ENCODE assay signal across 17 mouse cellular contexts in genomic region chr6:90540520-90540919, GRCm38 (mm10). TPM values are rescaled to one million over a fixed set of nuclear protein-coding genes. Genes with fewer than 3 reads are reported as not detected.
DNase-seq lines count a peak whose midpoint lies in the region; ATAC-seq and TF ChIP-seq lines count a peak whose summit lies in the region.
"Had no signal": no experiment of that assay in that cellular context is flagged by ENCODE, and none has a peak within 500 bp of the region (broad histone marks: within the 10 kb centered on the region; RNA-seq: fewer than 3 reads in every experiment).

No protein-coding gene starts in this region.

- H3K36me3 ChIP-seq in liver, postnatal 0 days (replicated peaks; ENCODE audit: insufficient read depth, low read length): no peaks in the 10 kb centered on the region
- no peaks in the 10 kb centered on the region for H3K36me3 ChIP-seq in liver, embryonic 12.5 days
- H3K36me3 ChIP-seq in hindbrain, embryonic 11.5 days (ENCODE audit: control insufficient read depth, insufficient read depth, low read length): no peaks in the 10 kb centered on the region
- H3K36me3 ChIP-seq in midbrain, embryonic 11.5 days (ENCODE audit: control insufficient read depth, insufficient read depth, low read length): no peaks in the 10 kb centered on the region
- no peaks in the 10 kb centered on the region for H3K36me3 ChIP-seq in neural tube, embryonic 14.5 days (ENCODE audit: control insufficient read depth, insufficient read depth, low read length)
- H3K36me3 ChIP-seq: liver, embryonic 15.5 days had no signal

- no peak for TF ChIP-seq CTCF in liver, postnatal 0 days (IDR thresholded peaks at IDR 0.05; ENCODE audit: low read depth)

- H3K4me2 ChIP-seq in liver, postnatal 0 days (ENCODE audit: low read depth, low read length): no peak overlapping the region
- H3K4me2 ChIP-seq in liver, embryonic 12.5 days: no peak overlapping the region
- no peak overlapping the region for H3K4me2 ChIP-seq in hindbrain, embryonic 11.5 days (replicated peaks; ENCODE audit: low read depth, low read length)
- no peak overlapping the region for H3K4me2 ChIP-seq in midbrain, embryonic 11.5 days
- H3K4me2 ChIP-seq in neural tube, embryonic 14.5 days (ENCODE audit: low read depth, low read length): no peak overlapping the region
- H3K4me2 ChIP-seq: liver, embryonic 15.5 days had no signal

- H3K9me3 ChIP-seq in liver, postnatal 0 days (ENCODE audit: low read length): no peaks in the 10 kb centered on the region
- H3K9me3 ChIP-seq in liver, embryonic 12.5 days (replicated peaks): no peaks in the 10 kb centered on the region
- H3K9me3 ChIP-seq in hindbrain, embryonic 11.5 days (ENCODE audit: control insufficient read depth, low read length): no peaks in the 10 kb centered on the region
- H3K9me3 ChIP-seq in midbrain, embryonic 11.5 days (ENCODE audit: control insufficient read depth, low read length): no peaks in the 10 kb centered on the region
- H3K9me3 ChIP-seq in neural tube, embryonic 14.5 days (ENCODE audit: control insufficient read depth, low read length): no peaks in the 10 kb centered on the region
- H3K9me3 ChIP-seq: liver, embryonic 15.5 days had no signal

- no peak overlapping the region; the same call in 1 of the 2 replicates for H3K9ac ChIP-seq in liver, postnatal 0 days (replicated peaks)
- no peak overlapping the region for H3K9ac ChIP-seq in liver, embryonic 12.5 days
- no peak overlapping the region for H3K9ac ChIP-seq in hindbrain, embryonic 11.5 days (ENCODE audit: low read depth, low read length)
- peak overlapping the region; percentile 14; the same call in 1 of the 2 replicates for H3K9ac ChIP-seq in midbrain, embryonic 11.5 days (ENCODE audit: low read length)
- H3K9ac ChIP-seq in neural tube, embryonic 14.5 days (replicated peaks; ENCODE audit: low read depth, low read length): no peak overlapping the region
- H3K9ac ChIP-seq: liver, embryonic 15.5 days had no signal

- H3K4me1 ChIP-seq in liver, postnatal 0 days (ENCODE audit: insufficient read depth): no peaks in the 10 kb centered on the region
- H3K4me1 ChIP-seq in liver, embryonic 12.5 days: no peaks in the 10 kb centered on the region
- H3K4me1 ChIP-seq in hindbrain, embryonic 11.5 days (replicated peaks; ENCODE audit: control insufficient read depth, insufficient read depth, low read length): no peaks in the 10 kb centered on the region
- peaks cover 16% of the 10 kb centered on the region for H3K4me1 ChIP-seq in midbrain, embryonic 11.5 days (ENCODE audit: control insufficient read depth, insufficient read depth, low read length)
- H3K4me1 ChIP-seq in neural tube, embryonic 14.5 days (ENCODE audit: control insufficient read depth, insufficient read depth, low read length): no peaks in the 10 kb centered on the region
- H3K4me1 ChIP-seq: liver, embryonic 15.5 days had no signal

- DNase-seq in liver, postnatal 0 days: peak; percentile 40
- DNase-seq in hindbrain, embryonic 11.5 days (ENCODE audit: low spot score): no peak
- no peak for DNase-seq in midbrain, embryonic 11.5 days (ENCODE audit: low spot score, missing footprints)
- DNase-seq in adipocyte (ENCODE audit: low spot score): no peak
- DNase-seq in urinary bladder, postnatal 25 days (ENCODE audit: low spot score): no peak
- DNase-seq: adrenal gland, postnatal 14 days; cerebellum, adult 9-10 months; kidney, postnatal 25 days; layer of hippocampus, postnatal 36 days; left cerebral cortex, postnatal 4 days; right cerebral cortex, adult 18-20 months; thymus, postnatal 25 days had no signal

- no peak overlapping the region for H3K4me3 ChIP-seq in liver, postnatal 0 days (ENCODE audit: low read depth, low read length)
- no peak overlapping the region for H3K4me3 ChIP-seq in liver, embryonic 12.5 days
- no peak overlapping the region for H3K4me3 ChIP-seq in hindbrain, embryonic 11.5 days (ENCODE audit: low read depth, low read length)
- no peak overlapping the region for H3K4me3 ChIP-seq in midbrain, embryonic 11.5 days (ENCODE audit: low read depth, low read length)
- no peak overlapping the region for H3K4me3 ChIP-seq in neural tube, embryonic 14.5 days (ENCODE audit: low read depth, low read length)
- H3K4me3 ChIP-seq: liver, embryonic 15.5 days had no signal

- WGBS in liver, postnatal 0 days (ENCODE audit: insufficient replicate concordance): 50% methylated on average over 1 of the region's 1 CpGs
- WGBS in liver, embryonic 12.5 days (ENCODE audit: insufficient replicate concordance): 60% methylated on average over 1 of the region's 1 CpGs
- 90% methylated on average over 1 of the region's 1 CpGs for WGBS in hindbrain, embryonic 11.5 days
- WGBS in midbrain, embryonic 11.5 days: 83% methylated on average over 1 of the region's 1 CpGs
- WGBS in neural tube, embryonic 14.5 days: 100% methylated on average over 1 of the region's 1 CpGs

- peak overlapping the region; percentile 24; the same call in 1 of the 2 replicates for H3K27ac ChIP-seq in liver, postnatal 0 days (ENCODE audit: low read depth)
- H3K27ac ChIP-seq in liver, embryonic 12.5 days: no peak overlapping the region
- peak overlapping the region; percentile 83 for H3K27ac ChIP-seq in hindbrain, embryonic 11.5 days (ENCODE audit: low read depth, low read length)
- peak overlapping the region; percentile 82 for H3K27ac ChIP-seq in midbrain, embryonic 11.5 days (ENCODE audit: low read depth, low read length)
- peak overlapping the region; percentile 66 for H3K27ac ChIP-seq in neural tube, embryonic 14.5 days (ENCODE audit: low read depth, low read length)
- H3K27ac ChIP-seq: liver, embryonic 15.5 days had no signal

- no peaks in the 10 kb centered on the region for H3K27me3 ChIP-seq in liver, postnatal 0 days (ENCODE audit: insufficient read depth, low read length)
- H3K27me3 ChIP-seq in liver, embryonic 12.5 days (replicated peaks): peaks cover 7% of the 10 kb centered on the region
- no peaks in the 10 kb centered on the region for H3K27me3 ChIP-seq in hindbrain, embryonic 11.5 days (ENCODE audit: control insufficient read depth, insufficient read depth, low read length)
- H3K27me3 ChIP-seq in midbrain, embryonic 11.5 days (ENCODE audit: control insufficient read depth, insufficient read depth, low read length): no peaks in the 10 kb centered on the region
- no peaks in the 10 kb centered on the region for H3K27me3 ChIP-seq in neural tube, embryonic 14.5 days (ENCODE audit: control insufficient read depth, insufficient read depth, low read length)
- H3K27me3 ChIP-seq: liver, embryonic 15.5 days had no signal

- peak; percentile 86 for ATAC-seq in liver, postnatal 0 days
- ATAC-seq in liver, embryonic 12.5 days: no peak
- ATAC-seq in hindbrain, embryonic 11.5 days (ENCODE audit: low FRiP score): no peak
- no peak for ATAC-seq in midbrain, embryonic 11.5 days (ENCODE audit: low FRiP score)
- no peak for ATAC-seq in neural tube, embryonic 14.5 days (ENCODE audit: low read depth)
- ATAC-seq in CD4-positive, CD25-positive, alpha-beta regulatory T cell, adult 4 months: no peak
- ATAC-seq: inflammation-experienced regulatory T-cells, adult 6 months had no signal

- no peak for TF ChIP-seq EP300 in liver, postnatal 0 days (IDR thresholded peaks at IDR 0.05; ENCODE audit: low read depth)

RNA-seq across cellular contexts. Expression of gene Aldh1l1, which starts 54.3 kb away (rescaled TPM):
- polyA plus RNA-seq in liver, postnatal 0 days (2015; fragmentation: Nextera tagmentation; extraction: Ambion mirVana): 104 and 114 TPM in 2 replicates
- polyA plus RNA-seq in liver, embryonic 12.5 days (2016; fragmentation: Nextera tagmentation; extraction: Ambion mirVana): 8.0 and 11.6 TPM in 2 replicates
- polyA plus RNA-seq in hindbrain, embryonic 11.5 days (2014; fragmentation: Nextera tagmentation; extraction: Ambion mirVana): 2.2 TPM in 2 replicates
- polyA plus RNA-seq in midbrain, embryonic 11.5 days (2014; fragmentation: Nextera tagmentation; extraction: Ambion mirVana): 3.7 and 4.1 TPM in 2 replicates
- 53.3 and 53.5 TPM in 2 replicates for polyA plus RNA-seq in neural tube, embryonic 14.5 days (2014; fragmentation: Nextera tagmentation; extraction: Ambion mirVana)
- 1 to 10 TPM; 1.4 to 5.1 TPM for polyA plus RNA-seq in CD4-positive, CD25-positive, alpha-beta regulatory T cell, adult 4 months (2017; shearing (Covaris generic))
